Mouse (Mus musculus) heart, adult 9 months (tissue): ENCODE results near the gene Susd4.

Source experiments
- DNase-seq, 2 experiments: peaks; one replicate each; pipeline ENCODE4 v3.0.0; 2022; ENCODE audit warnings: low spot score in 2 of 2

Susd4 gene

GRCm38 (mm10) chr1:182763716-182764461 is at the start of gene Susd4:
Gene Susd4 (plus strand): TSS chr1:182763860.
- DNase-seq: no peak

GRCm38 (mm10) chr1:182714236-182714935 is 49.3 kb upstream of the Susd4 start:
- DNase-seq: no peak

DNA sequence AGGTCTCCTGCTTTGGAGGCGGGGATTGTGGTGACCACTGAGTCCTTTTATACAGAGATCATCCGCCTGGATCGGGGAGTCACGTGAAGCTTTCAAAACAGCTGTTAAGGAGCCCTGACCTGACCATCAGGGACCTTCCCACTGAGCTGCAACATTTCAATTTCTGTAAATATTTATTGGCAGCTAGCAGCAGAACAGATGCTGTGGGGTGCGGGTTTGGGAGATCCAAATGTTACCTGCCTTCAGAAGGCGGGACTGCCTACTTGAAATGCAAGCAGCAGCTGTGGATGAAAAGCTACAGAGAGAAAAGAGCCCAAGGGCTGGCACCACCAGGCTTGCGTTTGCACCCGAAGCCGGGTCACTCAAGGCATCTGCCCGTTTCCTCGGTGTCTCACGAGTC is 36.1 kb upstream of the Susd4 start:
- DNase-seq: no peak

GRCm38 (mm10) chr1:182729002-182729401 is 34.7 kb upstream of the Susd4 start:
- no peak for DNase-seq

GRCm38 (mm10) chr1:182732695-182733094 is 31.0 kb upstream of the Susd4 start:
- DNase-seq: peak; percentile 1 to 7

GRCm38 (mm10) chr1:182735891-182736290 is 27.8 kb upstream of the Susd4 start:
- DNase-seq: no peak

GRCm38 (mm10) chr1:182747081-182747480 is 16.6 kb upstream of the Susd4 start:
- no peak for DNase-seq

GRCm38 (mm10) chr1:182747834-182748233 is 15.8 kb upstream of the Susd4 start:
- DNase-seq: no peak

DNA sequence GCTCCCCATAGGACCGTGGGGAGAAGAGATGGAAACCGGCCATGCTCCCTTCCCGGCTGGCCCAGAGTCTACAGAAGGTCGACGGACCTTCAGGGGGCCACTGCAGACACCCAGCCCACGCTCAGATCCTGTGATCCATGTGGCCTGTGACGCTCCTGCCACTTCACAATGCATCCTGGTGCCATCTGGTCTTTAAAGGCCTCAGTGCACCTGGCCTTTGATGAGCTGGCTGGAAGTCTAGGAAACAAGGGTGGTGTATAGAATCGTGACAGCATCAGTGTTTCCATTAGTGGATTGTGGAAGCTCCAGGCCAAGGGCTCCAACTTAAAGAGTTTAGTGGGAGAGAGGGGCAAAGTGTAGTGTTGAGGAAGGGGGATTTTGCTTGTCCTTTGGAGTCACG is 14.6 kb upstream of the Susd4 start, which contains the start of gene Ccdc185:
Ccdc185 (minus strand) TSS at position 101 of the 400 bp plus-strand sequence.
- no peak for DNase-seq

DNA sequence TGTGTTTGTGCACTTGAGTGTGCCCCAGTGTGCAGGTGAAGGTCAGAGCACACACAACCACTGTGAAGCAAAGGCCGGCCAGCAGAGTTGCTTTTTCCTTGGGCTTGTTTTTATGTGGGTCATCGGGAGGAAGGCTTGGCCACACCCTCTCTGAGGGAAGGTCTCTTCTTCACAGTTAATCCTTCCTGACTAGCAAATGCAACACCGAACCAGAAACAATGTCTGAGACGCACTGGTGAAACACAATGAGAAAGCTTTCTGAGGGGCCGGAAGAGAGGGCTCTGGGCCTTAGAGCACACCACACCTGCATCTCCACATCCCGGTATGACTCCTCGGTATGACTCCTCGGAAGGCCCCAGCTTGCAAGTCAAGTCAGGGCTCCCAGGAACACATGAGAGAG is 12.4 kb upstream of the Susd4 start:
- no peak for DNase-seq

GRCm38 (mm10) chr1:182753694-182754093 is 10.0 kb upstream of the Susd4 start:
- no peak for DNase-seq

GRCm38 (mm10) chr1:182754865-182755264 is 8.8 kb upstream of the Susd4 start:
- no peak for DNase-seq

DNA sequence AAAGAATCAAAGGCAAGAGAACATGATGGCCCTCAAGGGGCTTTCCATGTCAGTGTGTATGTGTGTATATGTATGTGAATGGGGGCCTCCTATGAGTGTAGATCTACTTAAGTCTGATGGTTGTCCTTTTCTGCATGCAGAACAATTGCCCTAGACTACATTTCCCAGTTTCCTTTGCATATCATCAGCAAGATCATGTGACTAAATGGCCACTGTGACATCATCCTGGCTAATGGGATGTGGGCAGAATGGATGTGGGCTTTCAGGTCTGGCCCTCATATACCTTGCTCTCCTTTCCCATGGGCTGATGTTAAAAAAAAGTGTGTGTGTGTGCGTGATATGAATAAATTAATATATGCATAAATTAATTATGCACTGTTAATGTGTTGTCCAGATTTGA is 4.9 kb upstream of the Susd4 start:
- DNase-seq: no peak

GRCm38 (mm10) chr1:182763191-182763715 is 407 bp upstream of the Susd4 start:
- no peak for DNase-seq

DNA sequence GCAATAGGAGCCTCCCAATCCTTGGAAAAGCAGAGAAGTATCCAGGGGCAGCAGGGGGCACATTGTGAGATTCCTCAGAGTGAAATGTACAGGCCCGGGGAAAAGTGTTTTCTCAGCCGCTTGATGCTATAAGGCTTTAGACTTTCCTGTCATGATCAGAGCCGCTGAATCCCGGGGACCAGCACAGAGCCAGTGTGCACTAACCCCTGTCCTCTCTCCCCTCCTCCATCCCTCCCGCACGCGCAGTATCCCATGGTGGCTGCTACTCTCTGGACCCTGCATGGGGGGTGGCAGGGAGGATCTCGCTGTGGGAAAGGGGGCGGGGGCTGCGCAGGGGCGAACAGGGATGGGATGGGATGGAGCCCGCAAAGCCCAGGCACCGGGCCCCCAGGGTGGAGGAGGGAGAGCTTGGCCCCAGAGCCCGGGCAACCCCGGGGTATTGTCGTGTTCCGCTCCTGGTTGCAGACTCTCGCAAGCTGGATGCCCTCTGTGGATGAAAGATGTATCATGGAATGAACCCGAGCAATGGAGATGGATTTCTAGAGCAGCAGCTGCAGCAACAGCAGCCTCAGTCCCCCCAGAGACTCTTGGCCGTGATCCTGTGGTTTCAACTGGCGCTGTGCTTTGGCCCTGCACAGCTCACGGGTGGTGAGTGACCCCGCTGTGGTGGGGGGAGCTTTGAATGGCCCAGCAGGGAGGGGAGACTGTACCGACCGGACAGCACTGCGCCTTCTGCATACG is 1.1 kb downstream of the Susd4 start:
- DNase-seq: no peak

- DNase-seq: no peak
Observed at GRCm38 (mm10) chr1:182775576-182775975, 11.9 kb downstream of the Susd4 start.

DNA sequence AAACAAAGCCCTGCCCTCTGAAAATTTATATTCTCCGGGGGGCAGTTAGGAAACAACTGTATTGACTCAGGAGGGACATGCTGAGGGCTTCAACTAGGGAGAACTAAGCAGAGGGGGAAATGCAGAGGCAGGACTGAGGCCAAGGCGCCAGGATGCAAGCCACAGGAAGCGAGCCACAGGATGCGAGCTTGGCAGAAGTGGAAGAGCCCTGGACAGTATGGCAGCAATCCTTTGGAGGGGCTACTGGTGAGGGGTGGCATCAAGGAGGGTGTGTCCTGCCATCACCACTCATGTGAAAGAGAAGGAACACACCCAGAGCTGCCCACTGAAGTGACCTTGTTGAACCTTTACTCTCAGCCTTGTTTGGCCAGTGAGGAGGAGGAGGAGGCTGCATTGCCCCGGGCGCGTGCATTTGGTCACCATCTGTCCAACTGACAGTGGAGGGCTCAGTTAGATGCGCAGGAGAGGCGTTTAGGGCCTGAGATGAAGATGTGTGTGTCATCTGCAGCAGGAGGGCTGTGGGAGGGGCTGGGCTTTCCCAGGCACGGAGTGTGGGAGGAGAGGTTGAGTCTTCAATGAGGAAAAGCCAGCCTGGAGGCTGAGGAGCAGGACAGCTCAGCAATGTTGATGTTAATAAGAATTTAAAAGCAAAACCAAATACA is 13.2 kb downstream of the Susd4 start:
- no peak for DNase-seq

DNA sequence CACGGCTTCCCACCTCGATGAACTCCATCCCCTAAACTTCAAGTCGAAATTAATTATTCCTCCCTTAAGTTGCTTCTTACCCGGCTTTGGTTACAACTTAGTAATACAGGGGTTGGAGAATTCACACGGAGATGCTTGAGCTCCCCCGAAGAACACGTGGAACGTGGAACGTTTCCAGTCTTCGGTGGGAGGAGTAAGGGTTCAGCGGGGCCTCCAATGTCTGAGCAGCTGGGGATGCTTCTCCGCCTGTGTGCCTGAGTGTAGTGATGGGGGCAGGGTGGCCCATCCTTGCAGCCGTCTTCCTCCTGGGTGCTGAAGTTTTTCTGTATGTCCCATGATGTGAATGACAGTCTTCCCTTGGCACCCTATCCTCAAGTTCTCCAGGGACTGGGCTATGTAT is 14.6 kb downstream of the Susd4 start:
- DNase-seq: no peak

- DNase-seq: no peak
Observed at GRCm38 (mm10) chr1:182779024-182779520, 15.4 kb downstream of the Susd4 start.

DNA sequence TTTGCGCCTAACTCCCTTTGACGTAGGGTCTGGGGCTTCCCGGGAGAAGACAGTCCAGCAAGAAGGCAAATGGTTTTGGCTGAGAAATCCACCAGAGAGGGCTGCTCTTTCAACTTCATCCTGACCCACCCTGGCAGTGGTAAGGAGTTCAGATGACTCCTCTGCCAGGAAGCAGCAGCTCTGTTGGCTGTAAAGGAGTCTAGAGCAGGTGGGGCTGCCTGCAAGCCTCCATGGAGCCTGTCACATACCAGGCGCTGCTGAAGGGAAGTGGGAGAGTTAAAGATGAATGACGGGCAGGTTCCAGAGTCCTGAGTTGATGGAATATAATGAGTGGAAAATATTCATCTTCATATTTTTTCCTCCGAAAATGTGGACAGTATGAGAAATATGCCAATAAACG is 20.1 kb downstream of the Susd4 start:
- no peak for DNase-seq

GRCm38 (mm10) chr1:182784784-182785183 is 21.1 kb downstream of the Susd4 start:
- DNase-seq: no peak

- no peak for DNase-seq
Observed at GRCm38 (mm10) chr1:182785504-182785903, 21.8 kb downstream of the Susd4 start.
